Mouse (Mus musculus): ENCODE measurements around the gene Mettl24. TPM values are rescaled to one million over a fixed set of nuclear protein-coding genes. Genes with fewer than 3 reads are reported as not detected.
A peak's percentile ranks its signal among the peaks of the same experiment; 100 is the strongest.

Gene Mettl24
- polyA plus RNA-seq, 1 experiment: 0.34 TPM

GRCm38 (mm10) chr10:40648776-40649175 lies 34.3 kb upstream of the Mettl24 start:
- no peak overlapping the region for H3K4me2 ChIP-seq (ENCODE audit: low read depth)
- no peaks in the 10 kb centered on the region for H3K27me3 ChIP-seq (ENCODE audit: control insufficient read depth, insufficient read depth, insufficient read length)
- H3K36me3 ChIP-seq (ENCODE audit: control insufficient read depth, insufficient read depth): no peaks in the 10 kb centered on the region
- 0 out of 2 replicates have a peak, but pooled peaks have one; percentile 22 for TF ChIP-seq CEBPB (IDR thresholded peaks at IDR 0.05; ENCODE audit: insufficient read depth, poor library complexity, severe bottlenecking)
- TF ChIP-seq MAX (IDR thresholded peaks at IDR 0.05; ENCODE audit: low read depth): no peak
- no peak overlapping the region for H3K4me3 ChIP-seq
- H3ac ChIP-seq (ENCODE audit: control insufficient read depth, insufficient read length): no peak overlapping the region
- H3K79me2 ChIP-seq (ENCODE audit: control insufficient read depth, insufficient read depth): no peaks in the 10 kb centered on the region

GRCm38 (mm10) chr10:40649634-40650033 lies 33.4 kb upstream of the Mettl24 start:
- no peaks in the 10 kb centered on the region for H3K27me3 ChIP-seq (ENCODE audit: control insufficient read depth, insufficient read depth, insufficient read length)
- no peaks in the 10 kb centered on the region for H3K79me2 ChIP-seq (ENCODE audit: control insufficient read depth, insufficient read depth)
- no peak overlapping the region for H3K4me2 ChIP-seq (ENCODE audit: low read depth)
- no peaks in the 10 kb centered on the region for H3K36me3 ChIP-seq (ENCODE audit: control insufficient read depth, insufficient read depth)
- no peak overlapping the region for H3K4me3 ChIP-seq
- TF ChIP-seq SRF (IDR thresholded peaks at IDR 0.05; ENCODE audit: control insufficient read depth, insufficient read length, low read depth) (no peak), POLR2AphosphoS2 (IDR thresholded peaks at IDR 0.05; ENCODE audit: insufficient read length, low read depth) (no peak), CEBPB (IDR thresholded peaks at IDR 0.05; ENCODE audit: insufficient read depth, poor library complexity, severe bottlenecking) (no peak), POLR2A (IDR thresholded peaks at IDR 0.05; ENCODE audit: insufficient read length, low read depth) (no peak), TCF3 (IDR thresholded peaks at IDR 0.05; ENCODE audit: insufficient read length, low read depth) (no peak), USF1 (IDR thresholded peaks at IDR 0.05; ENCODE audit: low read depth) (no peak), MYOD1 (IDR thresholded peaks at IDR 0.05; ENCODE audit: control insufficient read depth in 1 of 3, insufficient read length in 2 of 3, low read depth in 2 of 3) (no peak), MYOG (IDR thresholded peaks at IDR 0.05; ENCODE audit: control insufficient read depth in 1 of 3, insufficient read depth in 1 of 3, insufficient read length in 2 of 3, low read depth in 2 of 3) (no peak), E2F4 (IDR thresholded peaks at IDR 0.05; ENCODE audit: insufficient read depth) (no peak), MAX (IDR thresholded peaks at IDR 0.05; ENCODE audit: low read depth) (no peak), REST (IDR thresholded peaks at IDR 0.05; ENCODE audit: insufficient read depth, insufficient read length) (no peak), TCF12 (IDR thresholded peaks at IDR 0.05; ENCODE audit: insufficient read depth, poor library complexity, severe bottlenecking) (no peak)
- H3ac ChIP-seq (ENCODE audit: control insufficient read depth, insufficient read length): no peak overlapping the region

- TF ChIP-seq SRF (IDR thresholded peaks at IDR 0.05; ENCODE audit: control insufficient read depth, insufficient read length, low read depth): no peak
- no peak for TF ChIP-seq POLR2A (IDR thresholded peaks at IDR 0.05; ENCODE audit: insufficient read length, low read depth)
- TF ChIP-seq MYOD1 (IDR thresholded peaks at IDR 0.05; ENCODE audit: control insufficient read depth in 1 of 3, insufficient read length in 2 of 3, low read depth in 2 of 3): no peak
- TF ChIP-seq USF1 (IDR thresholded peaks at IDR 0.05; ENCODE audit: low read depth): no peak
- TF ChIP-seq TCF12 (IDR thresholded peaks at IDR 0.05; ENCODE audit: insufficient read depth, poor library complexity, severe bottlenecking): no peak
- TF ChIP-seq POLR2AphosphoS2 (IDR thresholded peaks at IDR 0.05; ENCODE audit: insufficient read length, low read depth): no peak
- TF ChIP-seq TCF3 (IDR thresholded peaks at IDR 0.05; ENCODE audit: insufficient read length, low read depth): no peak
- H3K79me2 ChIP-seq (ENCODE audit: control insufficient read depth, insufficient read depth): no peaks in the 10 kb centered on the region
- no peaks in the 10 kb centered on the region for H3K36me3 ChIP-seq (ENCODE audit: control insufficient read depth, insufficient read depth)
- no peak overlapping the region for H3K4me3 ChIP-seq
- no peak overlapping the region for H3K4me2 ChIP-seq (ENCODE audit: low read depth)
- no peaks in the 10 kb centered on the region for H3K27me3 ChIP-seq (ENCODE audit: control insufficient read depth, insufficient read depth, insufficient read length)
- H3ac ChIP-seq (ENCODE audit: control insufficient read depth, insufficient read length): no peak overlapping the region
Measured at GRCm38 (mm10) chr10:40651676-40652075, 31.4 kb upstream of the Mettl24 start.

- no peaks in the 10 kb centered on the region for H3K79me2 ChIP-seq (ENCODE audit: control insufficient read depth, insufficient read depth)
- no peak overlapping the region for H3K4me2 ChIP-seq (ENCODE audit: low read depth)
- no peaks in the 10 kb centered on the region for H3K27me3 ChIP-seq (ENCODE audit: control insufficient read depth, insufficient read depth, insufficient read length)
- no peak for TF ChIP-seq MYOG (IDR thresholded peaks at IDR 0.05; ENCODE audit: control insufficient read depth in 1 of 3, insufficient read depth in 1 of 3, insufficient read length in 2 of 3, low read depth in 2 of 3)
- no peak for TF ChIP-seq MAX (IDR thresholded peaks at IDR 0.05; ENCODE audit: low read depth)
- TF ChIP-seq SRF (IDR thresholded peaks at IDR 0.05; ENCODE audit: control insufficient read depth, insufficient read length, low read depth): no peak
- TF ChIP-seq REST (IDR thresholded peaks at IDR 0.05; ENCODE audit: insufficient read depth, insufficient read length): no peak
- TF ChIP-seq MYOD1 (IDR thresholded peaks at IDR 0.05; ENCODE audit: control insufficient read depth in 1 of 3, insufficient read length in 2 of 3, low read depth in 2 of 3): no peak
- TF ChIP-seq USF1 (IDR thresholded peaks at IDR 0.05; ENCODE audit: low read depth): no peak
- TF ChIP-seq POLR2AphosphoS2 (IDR thresholded peaks at IDR 0.05; ENCODE audit: insufficient read length, low read depth): no peak
- TF ChIP-seq CEBPB (IDR thresholded peaks at IDR 0.05; ENCODE audit: insufficient read depth, poor library complexity, severe bottlenecking): no peak
- no peak for TF ChIP-seq TCF12 (IDR thresholded peaks at IDR 0.05; ENCODE audit: insufficient read depth, poor library complexity, severe bottlenecking)
- no peak for TF ChIP-seq TCF3 (IDR thresholded peaks at IDR 0.05; ENCODE audit: insufficient read length, low read depth)
- no peak overlapping the region for H3K4me3 ChIP-seq
- H3ac ChIP-seq (ENCODE audit: control insufficient read depth, insufficient read length): no peak overlapping the region
- no peaks in the 10 kb centered on the region for H3K36me3 ChIP-seq (ENCODE audit: control insufficient read depth, insufficient read depth)
Measured at GRCm38 (mm10) chr10:40665270-40665669, 17.8 kb upstream of the Mettl24 start.

- no peak overlapping the region for H3ac ChIP-seq (ENCODE audit: control insufficient read depth, insufficient read length)
- H3K4me2 ChIP-seq (ENCODE audit: low read depth): no peak overlapping the region
- H3K27me3 ChIP-seq (ENCODE audit: control insufficient read depth, insufficient read depth, insufficient read length): no peaks in the 10 kb centered on the region
- no peak overlapping the region for H3K4me3 ChIP-seq
- no peaks in the 10 kb centered on the region for H3K79me2 ChIP-seq (ENCODE audit: control insufficient read depth, insufficient read depth)
- TF ChIP-seq E2F4 (IDR thresholded peaks at IDR 0.05; ENCODE audit: insufficient read depth) (no peak), MYOD1 (IDR thresholded peaks at IDR 0.05; ENCODE audit: control insufficient read depth in 1 of 3, insufficient read length in 2 of 3, low read depth in 2 of 3) (peak in 2 of 3 experiments; percentile 62 to 79)
- H3K36me3 ChIP-seq (ENCODE audit: control insufficient read depth, insufficient read depth): no peaks in the 10 kb centered on the region
Measured at GRCm38 (mm10) chr10:40666943-40667342, 16.1 kb upstream of the Mettl24 start.

All from myocyte (in vitro differentiated cells).